Mouse (Mus musculus) lung, embryonic 16.5 days (tissue): ENCODE results near the gene Kif5c. TPM values are rescaled to one million over a fixed set of nuclear protein-coding genes. Genes with fewer than 3 reads are reported as not detected.

Source experiments
- ATAC-seq: fragments of 200-750 bp; cut with Nextera tagmentation; 2 replicates; pipeline ENCODE4 v1.8.0; 2017; ENCODE audit warnings: low read depth, mild to moderate bottlenecking, moderate library complexity
- H3K27ac ChIP-seq: fragments of 300-500 bp; sonication (generic); 2 replicates; pipeline ENCODE4 v1.5.1; 2014; ENCODE audit warnings: mild to moderate bottlenecking, control low read depth, low read length
- H3K27me3 ChIP-seq: fragments of 300-500 bp; sonication (generic); 2 replicates; pipeline ENCODE4 v1.6.1; 2014; ENCODE audit warnings: low read depth, low read length, mixed read lengths; ENCODE audit not compliant: control insufficient read depth, insufficient read depth
- H3K36me3 ChIP-seq: fragments of 300-500 bp; sonication (generic); 2 replicates; pipeline ENCODE4 v1.6.1; 2014; ENCODE audit warnings: low read length; ENCODE audit not compliant: control insufficient read depth, insufficient read depth
- H3K4me1 ChIP-seq: fragments of 300-500 bp; sonication (generic); replicated peaks from 2 replicates; pipeline ENCODE4 v1.6.1; 2014; ENCODE audit warnings: low read length, mixed read lengths; ENCODE audit not compliant: control insufficient read depth, insufficient read depth
- H3K4me2 ChIP-seq: fragments of 300-500 bp; sonication (generic); 2 replicates; pipeline ENCODE4 v1.6.1; 2014; ENCODE audit warnings: low read depth, low read length, control low read depth
- H3K4me3 ChIP-seq: fragments of 300-500 bp; sonication (generic); 2 replicates; pipeline ENCODE4 v1.5.1; 2014; ENCODE audit warnings: mild to moderate bottlenecking, low read length, control low read depth
- H3K9ac ChIP-seq: fragments of 300-500 bp; sonication (generic); 2 replicates; pipeline ENCODE4 v1.6.1; 2014; ENCODE audit warnings: low read length, control low read depth
- H3K9me3 ChIP-seq: fragments of 300-500 bp; sonication (generic); 2 replicates; pipeline ENCODE4 v1.6.1; 2016; ENCODE audit warnings: low read length; ENCODE audit not compliant: control insufficient read depth
- WGBS: fragments of 180-500 bp; shearing (Covaris S2); extraction: QIAGEN DNeasy Blood & Tissue Kit; methylation state at CpG from one replicate; pipeline ENCODE4 v1.1.7; 2014; 5-methylcytosine and 5-hydroxymethylcytosine counted together
- polyA plus RNA-seq: library from polyadenylated mRNA; unstranded; fragments of >200 nt; fragmentation: Nextera tagmentation; extraction: Ambion mirVana; gene quantifications from 2 replicates; pipeline ENCODE4 v1.2.1, GENCODE M21; 2015

Gene Kif5c
- polyA plus RNA-seq, 1 experiment from 2014 or later: 0.85 TPM

GRCm38 (mm10) chr2:49771172-49771571, 152.1 kb downstream of the Kif5c start:
- Histone ChIP-seq H3K4me1 (0 out of 2 replicates have a peak, but pooled peaks cover 7% of the 10 kb centered on the region), H3K9ac (no peak overlapping the region), H3K4me2 (peak overlapping the region; percentile 12; the same call in 1 of the 2 replicates), H3K36me3 (no peaks in the 10 kb centered on the region), H3K4me3 (no peak overlapping the region), H3K27ac (no peak overlapping the region), H3K27me3 (peaks cover 16% of the 10 kb centered on the region), H3K9me3 (no peaks in the 10 kb centered on the region)
- 35% methylated on average over 11 of the region's 11 CpGs for WGBS
- ATAC-seq: peak; percentile 84

DNA sequence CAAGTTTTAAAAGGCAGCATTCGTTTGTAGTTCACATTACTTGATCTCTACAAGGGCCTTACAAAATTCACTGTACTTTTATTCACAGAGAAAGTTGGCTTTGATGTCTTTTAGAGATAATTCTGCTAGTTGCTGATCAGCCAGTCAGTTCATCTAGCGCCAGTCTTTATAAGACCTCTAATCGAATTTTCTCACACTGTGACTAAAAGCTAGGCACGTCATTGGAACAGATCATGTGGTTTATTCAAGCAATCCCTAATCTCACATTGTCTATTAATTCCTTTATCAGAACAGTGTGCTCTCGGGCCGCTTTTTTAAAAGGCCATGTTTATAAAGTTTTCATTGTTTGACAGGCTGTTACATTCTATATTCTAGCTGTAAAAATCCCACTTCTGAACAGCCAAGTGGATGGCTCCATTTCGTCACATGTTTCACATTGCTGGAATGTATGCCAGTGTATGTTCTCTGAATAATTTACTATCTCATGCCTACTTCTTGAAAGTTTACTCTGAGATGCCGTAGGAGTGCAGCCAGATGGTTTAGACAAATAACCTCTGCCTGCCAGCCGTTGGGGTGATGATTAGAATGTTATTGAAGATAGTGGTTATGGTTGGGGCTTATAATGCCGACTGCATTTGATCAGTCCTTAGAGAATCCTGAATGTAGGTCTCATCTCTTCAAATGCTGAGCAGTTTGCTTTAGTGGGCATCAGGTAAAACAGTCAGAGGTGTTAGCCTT, 154.3 kb downstream of the Kif5c start:
- no peak for ATAC-seq
- 0 out of 2 replicates have a peak, but pooled peaks cover 1% of the 10 kb centered on the region for H3K27me3 ChIP-seq

GRCm38 (mm10) chr2:49774180-49774579, 155.1 kb downstream of the Kif5c start:
- Histone ChIP-seq H3K27me3 (no peaks in the 10 kb centered on the region), H3K9me3 (no peaks in the 10 kb centered on the region), H3K4me3 (no peak overlapping the region), H3K9ac (no peak overlapping the region), H3K27ac (no peak overlapping the region), H3K36me3 (no peaks in the 10 kb centered on the region), H3K4me1 (0 out of 2 replicates have a peak, but pooled peaks cover 7% of the 10 kb centered on the region), H3K4me2 (no peak overlapping the region)
- no peak for ATAC-seq

More for the DNA sequence above, 154.3 kb downstream of the Kif5c start:
- no peak overlapping the region for H3K9ac ChIP-seq
- H3K4me3 ChIP-seq: no peak overlapping the region
- no peak overlapping the region for H3K27ac ChIP-seq
- H3K36me3 ChIP-seq: no peaks in the 10 kb centered on the region
- 41% methylated on average over 10 of the region's 10 CpGs for WGBS
- no peaks in the 10 kb centered on the region for H3K9me3 ChIP-seq
- H3K4me1 ChIP-seq: 0 out of 2 replicates have a peak, but pooled peaks cover 7% of the 10 kb centered on the region
- no peak overlapping the region for H3K4me2 ChIP-seq

- H3K9ac ChIP-seq: no peak overlapping the region
- H3K9me3 ChIP-seq: no peaks in the 10 kb centered on the region
- H3K27ac ChIP-seq: no peak overlapping the region
- ATAC-seq: no peak
- 83% methylated on average over 4 of the region's 4 CpGs for WGBS
- H3K36me3 ChIP-seq: no peaks in the 10 kb centered on the region
- no peak overlapping the region for H3K4me3 ChIP-seq
- H3K4me2 ChIP-seq: no peak overlapping the region
- no peaks in the 10 kb centered on the region for H3K27me3 ChIP-seq
- H3K4me1 ChIP-seq: 0 out of 2 replicates have a peak, but pooled peaks cover 7% of the 10 kb centered on the region
These were observed 156.1 kb downstream of the Kif5c start for GRCm38 (mm10) chr2:49775187-49775586.

DNA sequence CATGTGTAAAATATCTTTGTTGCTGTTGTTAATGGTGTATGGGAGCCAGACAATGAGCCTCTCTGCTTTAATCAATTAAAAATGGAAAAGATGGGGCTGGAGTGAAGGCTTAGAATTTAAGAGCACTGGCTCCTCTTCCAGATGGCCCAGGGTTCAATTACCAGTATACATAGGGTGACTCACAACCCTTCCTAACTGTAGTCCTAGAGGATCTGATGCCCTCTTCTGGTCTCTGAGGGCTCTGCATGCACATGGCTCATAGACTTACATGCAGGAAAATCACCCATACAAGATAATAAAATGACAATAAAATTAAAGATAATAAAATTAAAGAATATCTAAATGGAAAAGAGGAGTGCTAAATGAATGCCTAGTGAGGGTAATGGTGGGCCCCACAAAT, 156.6 kb downstream of the Kif5c start:
- H3K4me1 ChIP-seq: 0 out of 2 replicates have a peak, but pooled peaks cover 4% of the 10 kb centered on the region
- H3K27ac ChIP-seq: no peak overlapping the region
- no peaks in the 10 kb centered on the region for H3K9me3 ChIP-seq
- no peak overlapping the region for H3K4me2 ChIP-seq
- H3K36me3 ChIP-seq: no peaks in the 10 kb centered on the region
- H3K9ac ChIP-seq: no peak overlapping the region
- no peak for ATAC-seq
- no peak overlapping the region for H3K4me3 ChIP-seq
- H3K27me3 ChIP-seq: no peaks in the 10 kb centered on the region

- no peaks in the 10 kb centered on the region for H3K9me3 ChIP-seq
- H3K4me3 ChIP-seq: no peak overlapping the region
- WGBS: 75% methylated on average over 4 of the region's 4 CpGs
- no peaks in the 10 kb centered on the region for H3K27me3 ChIP-seq
- H3K4me2 ChIP-seq: no peak overlapping the region
- no peak overlapping the region for H3K9ac ChIP-seq
- H3K36me3 ChIP-seq: no peaks in the 10 kb centered on the region
- H3K4me1 ChIP-seq: 0 out of 2 replicates have a peak, but pooled peaks cover 2% of the 10 kb centered on the region
- ATAC-seq: no peak
- H3K27ac ChIP-seq: no peak overlapping the region
These were observed 157.3 kb downstream of the Kif5c start for GRCm38 (mm10) chr2:49776407-49776806.

DNA sequence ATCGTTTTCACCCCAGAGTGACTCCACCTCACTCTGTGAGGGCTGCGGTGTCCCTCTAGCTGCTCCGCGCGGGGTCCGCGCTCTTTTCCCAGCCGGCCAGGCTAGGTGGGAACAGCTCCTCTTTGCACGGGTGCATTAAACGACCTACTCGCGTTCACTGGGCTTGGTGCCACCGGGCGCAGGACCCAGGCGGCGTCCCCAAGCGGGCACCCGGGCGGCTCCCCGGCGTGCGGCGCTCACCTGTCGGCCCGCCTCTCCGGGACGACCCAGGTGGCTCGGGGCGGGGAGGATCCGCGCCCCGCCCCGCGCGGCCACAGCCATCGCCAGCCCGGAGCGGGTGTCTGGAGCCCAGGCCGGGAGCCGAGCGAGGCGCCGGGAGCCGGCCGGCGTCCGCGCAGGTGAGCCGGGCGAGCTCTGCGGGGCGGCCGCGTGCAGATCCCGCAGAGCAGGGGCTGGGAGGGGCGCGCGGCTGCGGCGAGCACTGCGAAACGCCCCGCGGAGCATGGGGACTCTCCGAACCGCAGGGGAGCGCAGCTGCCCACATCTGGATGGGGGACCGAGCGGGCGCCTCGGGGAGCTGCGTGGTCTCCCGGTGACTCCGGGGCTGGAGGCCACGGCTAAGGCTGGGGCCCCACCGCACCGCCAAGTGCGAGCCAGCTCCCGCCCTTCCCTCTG, 168.4 kb downstream of the Kif5c start, which contains the start of gene Lypd6b:
Gene Lypd6b, plus strand, starts transcription at position 313 of the 675 bp plus-strand sequence.
- peak; percentile 84 for ATAC-seq
- Histone ChIP-seq H3K9me3 (no peaks in the 10 kb centered on the region), H3K4me3 (peak within 1 kb of the TSS; percentile 51), H3K4me1 (0 out of 2 replicates have a peak, but pooled peaks cover 3% of the 10 kb centered on the region), H3K27me3 (peaks cover 34% of the 10 kb centered on the region), H3K27ac (no peak within 1 kb of the TSS), H3K36me3 (no peaks in the 10 kb centered on the region), H3K4me2 (peak within 1 kb of the TSS; percentile 86), H3K9ac (peak within 1 kb of the TSS; percentile 59)
- 1% methylated on average over 61 of the region's 79 CpGs for WGBS

GRCm38 (mm10) chr2:49788051-49788418, 168.9 kb downstream of the Kif5c start:
- Histone ChIP-seq H3K27ac (no peak overlapping the region), H3K4me2 (peak overlapping the region; percentile 86), H3K27me3 (peaks cover 34% of the 10 kb centered on the region), H3K4me1 (0 out of 2 replicates have a peak, but pooled peaks cover 3% of the 10 kb centered on the region), H3K9me3 (no peaks in the 10 kb centered on the region), H3K4me3 (peak overlapping the region; percentile 51), H3K9ac (peak overlapping the region; percentile 59), H3K36me3 (no peaks in the 10 kb centered on the region)
- ATAC-seq: peak; percentile 42
- 1% methylated on average over 14 of the region's 14 CpGs for whole genome bisulfite sequencing

- no peak overlapping the region for H3K9ac ChIP-seq
- no peaks in the 10 kb centered on the region for H3K9me3 ChIP-seq
- ATAC-seq: no peak
- no peak overlapping the region for H3K27ac ChIP-seq
- no peaks in the 10 kb centered on the region for H3K36me3 ChIP-seq
- H3K27me3 ChIP-seq: peaks cover 34% of the 10 kb centered on the region
- 11% methylated on average over 3 of the region's 3 CpGs for WGBS
- H3K4me1 ChIP-seq: 0 out of 2 replicates have a peak, but pooled peaks cover 3% of the 10 kb centered on the region
- H3K4me3 ChIP-seq: no peak overlapping the region
- H3K4me2 ChIP-seq: no peak overlapping the region
These were observed 169.5 kb downstream of the Kif5c start for GRCm38 (mm10) chr2:49788643-49789042.
